Mouse (Mus musculus) layer of hippocampus, postnatal 36 days (tissue): ENCODE results near the gene Cdcp1. TPM values are rescaled to one million over a fixed set of nuclear protein-coding genes. Genes with fewer than 3 reads are reported as not detected.

Source experiments
- DNase-seq, 2 experiments: peaks; one replicate each; pipeline ENCODE4 v3.0.0; 2022
- total RNA-seq, 2 experiments: library from RNA; stranded (reverse); gene quantifications; 2 replicates each; pipeline ENCODE4 v1.2.3; 2021

Gene Cdcp1
- total RNA-seq, result not detected

DNA sequence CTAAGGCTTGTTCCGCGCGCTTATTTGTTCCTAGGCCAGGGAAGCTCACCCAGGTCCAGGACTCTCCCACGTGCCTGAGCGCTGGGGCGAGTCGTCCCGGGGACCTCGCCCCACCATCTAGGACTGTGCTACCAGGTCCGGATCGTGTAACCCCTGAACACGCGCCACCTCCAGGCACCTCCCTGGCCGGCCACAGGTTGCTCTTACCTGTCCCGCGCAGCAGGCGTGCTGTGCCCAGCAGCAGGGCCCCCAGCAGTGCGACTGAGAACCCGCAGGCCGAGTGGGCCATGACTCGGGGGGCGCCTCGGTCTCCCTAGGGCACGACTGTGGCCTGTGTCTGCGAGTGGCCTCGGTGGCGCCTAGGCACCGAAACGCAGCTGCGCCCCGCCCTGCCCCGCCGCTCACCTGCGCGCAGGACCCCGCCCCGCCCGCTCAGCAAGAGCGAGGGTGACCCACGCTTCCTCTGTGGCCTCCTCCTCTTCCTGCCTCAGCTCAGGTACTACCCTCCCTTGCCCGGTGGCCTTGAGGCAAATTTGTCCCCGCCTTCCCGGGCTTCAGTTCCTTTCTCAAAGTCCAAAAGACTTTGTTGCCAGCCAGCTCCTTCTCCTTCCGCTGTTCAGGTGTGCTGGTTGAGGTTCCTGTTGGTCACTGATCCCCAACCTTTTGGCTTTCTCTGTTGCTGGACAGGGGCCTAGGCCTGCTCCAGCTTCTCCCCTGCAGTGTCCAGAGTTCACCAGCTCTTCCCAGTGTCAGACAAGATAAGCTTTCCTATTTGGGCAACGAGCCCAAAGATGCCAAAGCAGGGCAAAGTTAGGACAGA, at the start of gene Cdcp1:
Gene Cdcp1 (minus strand): TSS at position 418 of the 820 bp plus-strand sequence.
- DNase-seq, result no peak

DNA sequence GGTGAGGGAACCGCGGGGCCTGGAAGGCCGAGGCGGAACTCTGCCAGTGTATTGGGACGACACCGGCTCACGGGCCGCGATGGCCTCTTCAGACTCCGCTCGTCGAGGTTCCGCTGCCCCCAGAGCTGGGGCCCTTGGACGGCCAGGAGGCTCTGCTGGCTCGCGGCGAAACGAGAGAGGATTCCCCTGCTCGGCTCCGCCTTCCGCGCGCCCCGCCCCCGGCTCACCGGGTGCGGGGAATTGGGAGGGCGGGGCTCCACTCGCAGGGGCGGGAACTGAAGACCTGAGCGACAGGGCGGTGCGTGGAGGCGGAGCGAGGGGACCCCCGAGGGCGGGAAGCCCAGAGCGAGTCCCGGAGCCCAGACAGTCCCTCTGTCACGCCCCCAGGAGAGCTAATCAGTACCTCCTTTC, 44.8 kb upstream of the Cdcp1 start, which contains the start of gene Tmem158:
Gene Tmem158 (minus strand): TSS at position 154 of the 411 bp plus-strand sequence.
- DNase-seq, result peak; percentile 80

DNA sequence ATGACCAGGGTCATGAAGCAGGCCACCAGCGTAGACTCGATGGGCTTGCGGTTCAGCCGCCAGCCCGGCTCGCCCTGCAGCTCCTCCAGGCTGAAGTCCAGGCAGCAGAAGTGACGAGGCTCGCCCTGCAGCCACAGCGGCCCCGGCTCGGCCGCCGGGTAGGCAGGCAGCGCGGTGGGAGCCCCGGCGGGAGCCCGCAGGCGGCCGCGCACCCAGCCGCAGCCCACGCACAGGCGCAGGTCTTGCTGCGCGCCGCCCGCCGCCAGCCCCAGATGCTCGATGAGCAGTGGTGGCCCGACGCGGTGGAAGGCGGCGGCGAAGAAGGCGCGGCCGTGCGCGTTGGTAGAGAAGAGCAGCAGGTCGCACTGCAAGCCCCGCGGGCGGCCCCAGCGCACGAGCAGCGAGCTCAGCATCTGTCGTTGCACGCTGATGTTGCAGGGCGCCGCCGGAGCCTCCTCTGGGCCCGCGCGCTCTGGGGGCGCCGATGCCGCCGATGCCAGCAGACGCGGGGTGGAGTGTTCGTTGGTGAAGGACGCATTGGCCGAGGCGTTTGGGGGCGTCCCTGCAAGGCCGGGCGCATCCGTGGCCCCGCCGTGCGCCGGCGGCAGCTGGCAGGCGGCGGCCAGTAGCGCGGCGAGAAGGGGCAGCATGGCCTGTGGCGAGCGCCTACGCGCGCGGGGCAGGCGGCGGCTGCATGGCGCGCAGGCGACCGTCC, 44.2 kb upstream of the Cdcp1 start:
- DNase-seq, result peak; percentile 47 to 68

DNA sequence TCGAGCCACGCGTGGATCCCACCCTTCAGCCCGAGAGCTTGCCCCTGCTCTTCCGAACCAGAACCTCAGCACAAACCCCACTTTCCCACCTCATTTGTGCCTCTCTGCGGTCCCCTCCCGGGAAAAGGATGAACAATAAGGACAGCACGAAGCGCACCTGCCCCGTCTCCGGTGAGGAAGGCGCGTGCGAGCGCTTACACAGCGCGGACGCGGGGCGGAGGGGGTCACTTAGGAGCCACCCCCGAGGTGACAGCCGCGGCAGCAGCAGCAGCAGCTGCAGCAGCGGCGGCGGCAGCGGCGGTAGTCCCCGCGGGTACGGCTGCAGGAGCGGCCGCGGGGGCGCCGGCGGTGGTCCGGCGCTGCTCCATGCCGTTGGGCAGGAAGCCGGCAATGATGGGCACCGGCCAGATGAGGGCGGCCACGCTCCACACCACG, 43.6 kb upstream of the Cdcp1 start:
- DNase-seq, result peak in 1 of 2 experiments; percentile 70

DNA sequence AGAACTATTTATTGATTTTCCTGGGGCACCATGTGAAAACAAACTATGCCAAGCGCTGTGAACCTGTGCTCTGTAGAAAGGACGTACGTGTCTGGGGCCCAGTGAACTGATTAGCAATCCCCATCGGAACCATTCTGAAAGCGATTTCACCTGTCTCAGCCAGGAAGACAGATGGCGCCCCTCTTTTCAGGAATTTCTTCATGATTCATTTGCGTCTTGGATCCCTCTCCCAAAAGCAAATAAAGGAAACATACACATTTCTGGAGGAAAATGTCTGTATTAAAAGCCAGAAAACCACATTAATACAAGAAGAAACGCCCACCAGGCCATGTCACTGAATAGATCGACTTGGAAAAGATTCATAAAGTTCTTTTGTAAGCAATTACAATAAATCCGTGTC, 43.0 kb upstream of the Cdcp1 start:
- DNase-seq, result no peak

DNA sequence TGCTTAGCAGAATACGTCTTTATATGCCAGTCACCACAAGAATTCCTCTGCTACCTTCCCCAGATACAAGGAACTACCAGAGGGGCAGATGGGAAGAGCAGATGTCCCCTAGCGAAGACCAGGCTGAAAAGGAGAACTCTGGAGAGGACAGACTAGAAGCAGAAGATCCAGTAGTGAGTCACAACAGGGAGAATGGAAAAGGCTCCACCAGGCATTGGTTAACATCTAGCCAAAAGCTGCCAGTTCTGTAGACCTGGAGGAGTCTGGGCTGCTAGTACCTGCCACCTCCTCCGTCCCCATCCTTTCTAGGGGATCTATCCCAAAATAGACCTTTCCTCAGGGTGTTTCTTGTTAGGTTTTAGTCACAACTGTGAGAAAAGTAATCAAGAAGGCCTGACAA, 39.9 kb upstream of the Cdcp1 start:
- no peak for DNase-seq

DNA sequence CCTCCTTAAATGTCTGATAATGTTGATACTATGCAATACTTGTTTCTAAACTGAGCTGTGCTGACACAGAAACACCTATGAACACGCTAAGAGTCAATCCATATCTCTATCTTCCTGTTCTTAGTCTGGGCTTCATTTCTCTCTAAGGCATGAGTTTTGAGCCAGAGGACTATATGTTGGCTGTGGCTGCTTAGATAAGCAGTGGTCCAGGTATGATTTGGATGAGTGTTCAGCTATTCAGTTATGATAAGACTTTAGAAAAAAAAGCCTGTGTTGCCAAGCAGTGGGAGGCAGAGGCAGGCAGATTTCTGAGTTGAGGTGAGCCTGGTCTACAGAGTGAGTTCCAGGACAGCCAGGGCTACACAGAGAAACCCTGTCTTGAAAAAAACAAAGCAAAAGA, 32.2 kb upstream of the Cdcp1 start:
- DNase-seq, result no peak

DNA sequence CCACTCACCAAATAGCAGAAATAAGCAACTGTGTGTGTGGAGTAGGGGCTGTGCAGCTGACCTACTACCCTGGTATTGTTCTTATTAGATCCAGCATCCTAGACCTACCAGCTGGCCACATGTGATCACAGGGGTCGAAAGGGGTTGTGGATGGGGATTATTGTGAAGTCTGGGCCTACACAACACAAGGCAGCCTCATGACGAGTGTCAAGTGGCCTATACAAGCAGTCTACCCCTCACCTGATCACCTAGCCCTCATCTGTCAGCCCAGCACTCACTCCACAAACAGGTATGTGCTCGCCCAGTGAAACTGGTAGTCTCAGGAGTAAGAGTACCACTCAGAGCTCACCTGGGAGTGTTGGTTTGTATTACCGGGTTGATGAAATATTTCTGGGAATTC, 29.3 kb upstream of the Cdcp1 start:
- no peak for DNase-seq

DNA sequence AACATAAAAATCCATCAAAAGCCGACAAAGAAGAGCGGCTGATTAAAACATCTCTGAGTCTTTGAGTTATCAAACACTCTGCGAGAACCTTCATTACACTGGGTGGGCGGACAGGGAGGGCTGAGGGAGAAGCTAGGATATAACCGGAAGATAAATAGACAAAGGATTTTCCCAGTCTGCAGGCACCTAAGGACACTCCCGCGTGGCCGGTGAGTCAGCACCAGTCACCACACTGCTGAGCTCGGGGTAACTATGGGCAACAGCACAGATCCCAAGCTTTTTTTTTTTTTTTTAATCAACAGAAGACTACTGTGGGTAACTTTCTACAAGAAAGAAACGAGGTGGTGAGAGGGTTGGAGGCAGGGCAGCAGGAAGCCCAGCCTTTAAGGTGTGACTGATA, 28.1 kb upstream of the Cdcp1 start:
- no peak for DNase-seq

DNA sequence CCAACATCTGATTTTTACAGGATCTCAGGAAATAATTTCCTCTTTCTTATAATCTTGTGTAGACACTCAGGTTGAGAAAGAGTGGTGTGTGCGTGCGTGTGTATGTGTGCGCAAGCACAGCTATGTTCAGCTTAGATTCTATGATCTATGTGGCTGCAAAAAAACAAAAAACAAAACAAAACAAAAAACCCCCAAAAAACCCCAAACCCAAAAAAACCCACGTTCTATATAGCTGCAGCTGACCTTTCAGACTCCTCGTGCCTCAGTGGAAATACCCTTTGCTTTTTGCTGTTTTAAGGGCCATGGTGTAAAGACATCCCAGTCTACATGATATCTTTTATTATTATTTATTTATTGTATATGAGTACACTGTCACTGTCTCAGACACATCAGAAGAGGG, 25.4 kb upstream of the Cdcp1 start:
- DNase-seq, result no peak

DNA sequence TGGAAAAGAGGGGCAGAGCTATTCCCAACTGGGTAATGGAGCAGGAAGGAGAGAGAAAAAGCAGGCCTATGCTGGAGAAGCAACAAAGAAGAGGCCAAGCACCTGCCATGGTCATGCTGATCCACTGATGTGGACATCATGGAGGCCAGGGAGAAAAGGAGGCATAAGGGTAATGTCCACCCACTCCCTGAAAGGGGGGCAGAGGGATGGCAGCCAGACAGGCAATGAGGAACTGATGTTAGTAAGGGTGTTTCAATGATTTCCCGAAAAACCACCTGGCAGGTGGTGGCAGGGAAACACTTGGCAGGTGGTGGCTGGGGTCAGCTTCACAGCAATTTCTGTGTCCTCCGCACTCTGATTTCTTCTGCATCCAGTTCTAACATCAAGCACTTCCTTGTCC, 24.9 kb upstream of the Cdcp1 start:
- DNase-seq, result no peak

DNA sequence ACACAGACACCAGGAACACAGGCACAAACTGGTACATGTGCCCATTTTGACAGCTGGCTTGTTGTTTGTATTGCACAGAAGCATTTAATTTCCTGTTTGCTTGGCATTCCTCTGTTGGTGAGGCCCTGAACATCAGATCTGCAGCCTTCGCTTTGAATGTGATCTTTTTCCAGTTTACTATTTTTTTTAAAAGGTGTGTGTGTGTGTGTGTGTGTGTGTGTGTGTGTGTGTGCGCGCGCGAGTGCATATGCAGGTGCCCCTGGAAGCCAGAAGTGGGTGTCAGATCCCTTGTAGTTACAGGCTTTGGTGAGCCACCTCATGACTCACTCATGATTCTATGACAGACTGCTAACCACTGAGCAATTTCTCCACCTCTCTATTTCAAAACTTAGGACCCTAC, 24.4 kb upstream of the Cdcp1 start:
- no peak for DNase-seq

DNA sequence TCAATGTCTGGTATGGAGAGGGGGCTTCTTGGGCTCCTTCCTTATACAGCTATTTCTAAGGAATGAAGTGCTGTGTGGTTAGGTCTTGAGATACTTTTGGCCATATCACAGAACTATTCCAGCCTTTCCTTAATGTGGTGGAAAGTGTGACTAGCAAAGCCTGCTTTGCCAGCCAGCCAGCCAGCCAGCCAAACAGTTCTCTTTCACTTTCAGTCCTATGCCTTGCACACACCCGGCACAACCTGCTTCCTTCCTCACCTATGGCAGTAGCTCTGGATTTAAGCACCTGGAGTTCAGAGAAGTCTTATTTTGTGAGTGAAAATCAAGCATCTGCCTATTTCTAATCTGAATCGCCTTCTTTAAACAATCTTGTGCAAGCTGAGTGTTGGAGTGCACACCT, 23.8 kb upstream of the Cdcp1 start:
- no peak for DNase-seq

DNA sequence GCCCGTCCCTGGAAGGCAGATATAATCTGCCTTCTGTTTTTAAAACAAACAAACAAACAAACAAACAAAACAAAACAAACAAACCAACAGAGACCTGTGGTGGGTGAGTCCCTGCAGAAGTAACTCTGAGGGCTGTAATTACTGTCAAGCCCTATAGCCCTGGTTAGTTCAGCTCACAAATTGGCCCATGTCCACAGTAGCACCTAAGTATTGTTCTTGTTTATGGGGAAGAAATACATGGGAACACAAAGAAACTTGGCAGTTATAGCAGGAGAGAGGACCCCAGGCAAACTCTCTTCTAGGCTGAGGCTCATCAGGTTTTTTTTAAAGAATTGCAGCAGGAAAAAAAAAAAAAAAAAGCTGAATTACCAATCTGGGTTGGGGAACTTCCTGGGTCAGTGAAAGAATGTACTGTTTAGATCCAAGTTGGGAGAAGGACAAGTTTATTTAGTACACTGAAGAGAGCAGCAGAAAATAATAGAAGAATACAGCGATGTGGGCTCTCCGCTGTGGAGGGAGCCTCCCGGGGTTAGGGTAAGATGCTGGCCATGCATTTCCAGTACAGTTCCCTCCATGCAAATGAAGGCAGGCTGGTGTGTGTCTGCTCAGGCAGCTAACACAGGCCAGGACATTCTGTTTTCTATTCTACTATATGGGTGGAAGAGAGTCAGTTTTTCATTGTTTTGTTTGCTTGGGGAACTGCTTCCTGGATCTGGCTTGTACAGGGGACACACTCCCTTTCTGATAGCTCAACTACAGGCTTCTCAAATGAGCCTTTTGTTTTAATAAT, 22.6 kb upstream of the Cdcp1 start:
- DNase-seq, result no peak

DNA sequence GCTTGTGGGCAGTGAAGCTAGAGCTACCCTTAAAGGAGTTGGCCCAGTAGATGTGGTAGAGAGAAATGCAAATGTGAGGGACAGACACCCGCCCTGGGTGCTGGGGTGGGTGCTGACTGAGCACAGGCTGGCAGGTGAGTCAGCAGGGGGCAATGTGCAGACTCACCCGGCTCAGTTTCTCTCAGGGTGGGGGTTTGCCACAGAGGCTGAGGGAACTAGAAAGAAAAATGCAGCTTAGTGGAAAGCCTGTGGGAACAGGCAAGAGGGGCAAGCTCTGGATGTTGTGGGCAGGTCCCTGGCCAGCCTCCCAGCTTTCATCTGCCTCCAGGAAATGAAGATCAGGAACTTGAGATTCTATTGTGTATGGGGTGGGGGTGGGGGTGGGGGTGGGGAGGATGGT, 21.9 kb upstream of the Cdcp1 start:
- DNase-seq, result no peak

DNA sequence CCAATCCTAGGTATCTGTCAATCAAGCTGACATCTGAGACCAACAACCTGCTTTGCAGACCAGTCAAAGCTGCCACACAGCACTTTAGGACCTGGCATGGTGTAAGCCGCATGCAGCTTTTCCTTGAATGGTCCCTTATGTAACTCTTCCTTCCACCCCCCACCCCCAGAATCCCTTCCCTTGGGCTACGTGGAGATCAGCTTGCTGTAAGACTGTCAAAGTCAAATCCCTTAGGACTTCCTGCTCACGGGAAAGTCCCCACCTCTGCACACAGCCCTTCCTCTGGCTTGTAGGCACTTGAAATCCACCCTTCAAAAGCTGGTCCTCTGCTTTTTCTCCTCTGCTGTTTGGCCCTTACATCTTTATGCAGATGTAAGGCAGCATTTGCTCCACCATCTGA, 19.8 kb upstream of the Cdcp1 start:
- no peak for DNase-seq

DNA sequence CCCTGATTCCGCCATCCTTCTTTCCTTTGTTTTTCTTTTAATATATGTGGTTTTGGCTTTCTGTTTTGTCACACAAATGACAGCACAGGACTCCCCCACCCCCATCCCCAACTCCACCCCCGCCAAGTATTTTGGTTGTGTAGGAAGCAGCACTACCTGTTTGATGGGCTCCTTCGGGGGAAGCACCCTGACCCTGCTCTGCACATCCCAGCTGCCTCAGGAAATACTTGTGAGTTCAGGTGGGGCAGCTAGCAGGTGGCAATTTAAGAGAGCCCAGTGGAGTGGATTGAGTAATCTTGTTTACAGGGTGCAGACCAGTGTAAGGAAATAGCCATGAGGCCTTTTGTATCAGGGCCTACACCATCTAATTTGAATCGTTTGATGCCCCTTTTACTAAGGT, 14.0 kb upstream of the Cdcp1 start:
- no peak for DNase-seq

DNA sequence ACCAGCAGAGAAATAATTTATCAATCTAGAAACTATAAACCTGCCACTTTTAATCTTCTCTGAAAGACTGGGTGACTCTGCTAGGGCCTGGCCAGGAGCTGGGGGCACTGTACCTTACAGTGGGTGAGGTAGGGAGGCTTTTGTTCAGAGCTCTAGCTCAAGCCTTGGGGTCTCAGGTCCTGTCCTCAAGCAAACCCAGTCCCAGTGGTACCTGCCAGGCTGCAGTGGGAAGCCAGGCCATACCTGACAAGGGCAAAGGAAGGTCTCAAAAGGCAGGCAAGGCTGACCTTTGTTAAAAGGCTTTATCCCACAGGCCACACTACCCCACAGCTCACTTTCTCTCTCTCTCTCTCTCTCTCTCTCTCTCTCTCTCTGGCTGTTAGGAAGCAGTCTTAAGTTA, 12.8 kb upstream of the Cdcp1 start:
- DNase-seq, result no peak

DNA sequence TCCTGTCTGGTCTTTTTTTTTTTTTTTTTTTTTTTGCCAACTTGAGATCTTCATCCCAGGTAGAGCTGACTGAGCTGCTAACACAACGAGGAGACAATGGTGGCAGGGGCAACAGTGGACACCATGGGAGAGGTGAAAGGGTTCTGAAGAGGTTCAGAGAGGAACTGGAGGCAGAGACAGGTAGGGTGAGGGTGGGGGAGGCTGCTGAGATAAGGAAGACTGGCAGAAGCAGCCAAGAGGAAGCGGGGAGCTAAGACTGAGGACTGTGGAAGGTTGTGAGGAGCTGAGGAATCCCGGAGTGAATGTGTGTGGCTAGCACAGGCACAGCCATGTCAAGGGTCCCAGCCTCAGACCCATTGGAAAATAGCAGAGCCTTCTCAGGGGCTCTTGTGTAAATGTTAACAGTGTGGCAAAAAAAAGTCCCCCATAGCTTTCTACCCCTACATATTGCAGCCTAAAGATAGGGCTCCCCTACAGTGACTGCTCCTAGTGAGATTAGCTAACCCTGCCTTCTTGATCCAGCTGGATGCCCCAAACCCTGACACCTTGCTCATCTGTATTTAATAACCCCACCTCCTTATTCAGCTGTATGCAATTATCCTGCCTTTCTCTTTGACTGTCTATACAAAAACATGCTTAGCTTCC, 11.4 kb upstream of the Cdcp1 start:
- DNase-seq, result no peak

DNA sequence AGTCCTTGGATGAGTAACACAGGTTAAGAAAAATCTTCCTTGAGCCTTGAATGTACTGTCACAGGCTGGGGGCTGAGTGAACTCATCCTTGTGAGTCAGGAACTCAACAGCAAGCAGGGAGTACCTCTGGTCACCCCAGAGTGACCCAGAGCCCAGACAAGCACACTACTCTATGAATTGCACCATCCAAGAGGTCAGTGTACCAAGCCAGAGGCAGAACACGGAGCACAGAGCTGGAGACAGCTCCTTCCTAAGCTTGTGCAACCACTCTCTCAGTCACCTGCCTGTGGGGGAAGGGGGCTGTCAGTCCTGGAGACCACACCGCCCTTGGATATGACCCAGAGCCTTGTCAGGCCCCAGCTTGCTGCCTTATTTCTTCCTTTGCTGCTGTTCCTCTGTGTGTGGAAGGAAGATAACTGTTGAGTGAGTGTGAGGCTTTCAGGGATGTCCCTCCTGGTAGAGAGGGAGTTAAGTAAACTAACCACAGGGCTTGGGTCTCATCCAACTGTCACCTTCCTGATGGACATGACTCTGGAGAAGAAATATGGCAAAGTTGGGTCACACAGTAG, 9.1 kb upstream of the Cdcp1 start:
- DNase-seq, result no peak

DNA sequence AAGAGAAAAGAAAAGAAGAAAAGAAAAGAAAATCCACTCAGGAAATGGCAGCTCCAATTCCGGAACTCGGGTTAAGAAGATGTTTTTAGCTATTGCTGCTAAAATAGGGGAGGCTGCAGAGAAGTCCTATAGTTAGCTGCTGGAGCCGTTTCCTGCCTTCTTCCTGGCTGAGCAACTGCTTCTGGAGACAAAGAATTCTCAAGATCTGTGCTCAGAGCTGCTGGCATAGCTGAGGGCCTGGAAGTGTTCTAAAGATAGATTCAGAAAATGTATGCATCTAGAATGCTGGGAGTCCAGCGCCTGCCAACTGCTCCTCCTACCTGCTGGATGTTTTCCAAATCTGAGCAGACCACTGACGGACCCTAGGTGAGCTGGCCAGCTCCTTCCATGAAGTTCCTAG, 4.0 kb upstream of the Cdcp1 start:
- no peak for DNase-seq

DNA sequence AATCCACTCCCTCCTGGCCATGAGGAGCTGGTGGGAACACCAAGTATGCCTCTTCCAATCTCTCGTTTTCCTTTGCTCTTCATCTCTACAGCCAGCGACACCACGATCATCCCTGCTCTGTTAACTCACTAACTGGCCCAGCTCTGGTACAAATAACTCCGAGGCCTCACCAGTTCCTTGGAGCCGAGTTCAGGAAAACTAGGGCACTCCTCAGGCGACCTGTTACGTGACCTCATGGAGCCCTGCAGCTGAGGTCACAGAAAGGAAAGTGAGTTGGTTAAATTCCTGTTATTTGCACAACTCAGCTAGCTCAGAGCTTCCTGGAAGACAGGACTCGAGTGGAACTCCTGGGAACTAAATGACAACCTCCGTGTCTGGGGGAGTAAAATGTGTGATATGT, 2.5 kb downstream of the Cdcp1 start:
- no peak for DNase-seq
